Mouse (Mus musculus) heart, embryonic 16.5 days (tissue): Measurements from ENCODE around the gene Aff3. TPM values are rescaled to one million over a fixed set of nuclear protein-coding genes. Genes with fewer than 3 reads are reported as not detected.
A peak's percentile ranks its signal among the peaks of the same experiment; 100 is the strongest.

ENCODE experiments used
- ATAC-seq: fragments of 200-750 bp; cut with Nextera tagmentation; replicated peaks from 2 replicates; pipeline ENCODE4 v1.8.0; 2017; ENCODE audit warnings: moderate number of reproducible peaks; ENCODE audit not compliant: insufficient read depth, low FRiP score; ENCODE audit errors: extremely low read depth
- H3K27ac ChIP-seq: fragments of 300-500 bp; sonication (generic); 2 replicates; pipeline ENCODE4 v1.5.1; 2014; ENCODE audit warnings: mild to moderate bottlenecking, low read length, control low read depth, moderate library complexity
- H3K27me3 ChIP-seq: fragments of 300-500 bp; sonication (generic); 2 replicates; pipeline ENCODE4 v1.6.1; 2014; ENCODE audit warnings: low read length, mixed read lengths; ENCODE audit not compliant: control insufficient read depth, insufficient read depth
- H3K36me3 ChIP-seq: fragments of 300-500 bp; sonication (generic); 2 replicates; pipeline ENCODE4 v1.6.1; 2014; ENCODE audit not compliant: control insufficient read depth, insufficient read depth
- H3K4me1 ChIP-seq: fragments of 300-500 bp; sonication (generic); 2 replicates; pipeline ENCODE4 v1.6.1; 2014; ENCODE audit warnings: low read length, mixed read lengths; ENCODE audit not compliant: control insufficient read depth, insufficient read depth
- H3K4me2 ChIP-seq: fragments of 300-500 bp; sonication (generic); 2 replicates; pipeline ENCODE4 v1.6.1; 2014; ENCODE audit warnings: low read depth, mild to moderate bottlenecking, control low read depth, low read length
- H3K4me3 ChIP-seq: fragments of 300-500 bp; sonication (generic); 2 replicates; pipeline ENCODE4 v1.5.1; 2014; ENCODE audit warnings: mild to moderate bottlenecking, control low read depth, low read length
- H3K9ac ChIP-seq: fragments of 300-500 bp; sonication (generic); 2 replicates; pipeline ENCODE4 v1.6.1; 2014; ENCODE audit warnings: low read length, control low read depth
- H3K9me3 ChIP-seq: fragments of 300-500 bp; sonication (generic); replicated peaks from 2 replicates; pipeline ENCODE4 v1.6.1; 2016; ENCODE audit warnings: low read length; ENCODE audit not compliant: control insufficient read depth
- WGBS: fragments of 180-500 bp; shearing (Covaris S2); extraction: QIAGEN DNeasy Blood & Tissue Kit; methylation state at CpG from one replicate; pipeline ENCODE4 v1.1.7; 2014; 5-methylcytosine and 5-hydroxymethylcytosine counted together
- polyA plus RNA-seq: library from polyadenylated mRNA; unstranded; fragments of >200 nt; fragmentation: Nextera tagmentation; extraction: Ambion mirVana; gene quantifications from 2 replicates; pipeline ENCODE4 v1.2.1, GENCODE M21; 2015

Aff3 gene
- polyA plus RNA-seq, 1 experiment from 2014 or later, result 2.2 TPM

DNA sequence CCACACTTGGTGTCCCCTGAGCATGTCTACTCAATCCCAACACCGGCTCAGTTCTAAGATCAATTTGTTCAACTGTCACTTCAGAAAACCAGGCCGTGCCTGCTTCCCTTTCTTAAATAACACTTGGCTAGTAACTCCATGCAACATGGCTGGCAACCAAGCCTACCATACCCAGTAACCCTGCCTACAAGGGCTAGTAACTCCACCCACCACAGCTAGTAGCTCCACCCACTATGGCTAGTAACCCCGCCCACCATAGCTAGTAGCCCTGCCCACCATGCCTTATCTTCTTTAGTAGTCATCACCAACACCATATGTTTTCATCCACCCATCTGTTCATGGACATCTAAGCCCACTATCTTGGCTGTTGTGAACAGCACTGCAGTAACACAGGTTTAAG lies 302.5 kb downstream of the Aff3 start:
- WGBS, result 88% methylated on average over 3 of the region's 3 CpGs
- no peak for ATAC-seq
- no peak overlapping the region for H3K4me2 ChIP-seq
- no peak overlapping the region for H3K9ac ChIP-seq
- H3K36me3 ChIP-seq, result no peaks in the 10 kb centered on the region
- H3K27me3 ChIP-seq, result no peaks in the 10 kb centered on the region
- no peak overlapping the region for H3K27ac ChIP-seq
- no peaks in the 10 kb centered on the region for H3K9me3 ChIP-seq
- H3K4me1 ChIP-seq, result peaks cover 3% of the 10 kb centered on the region
- H3K4me3 ChIP-seq, result no peak overlapping the region

GRCm38 (mm10) chr1:38358797-38359349 lies 305.9 kb downstream of the Aff3 start:
- H3K4me3 ChIP-seq, result no peak overlapping the region
- H3K27ac ChIP-seq, result 0 out of 2 replicates have a peak overlapping the region, but pooled peaks have one; percentile 4
- H3K4me2 ChIP-seq, result no peak overlapping the region
- ATAC-seq, result no peak
- H3K9me3 ChIP-seq, result no peaks in the 10 kb centered on the region
- WGBS, result 80% methylated on average over 26 of the region's 26 CpGs
- no peaks in the 10 kb centered on the region; the same call in none of the 2 replicates for H3K4me1 ChIP-seq
- H3K27me3 ChIP-seq, result no peaks in the 10 kb centered on the region
- no peaks in the 10 kb centered on the region for H3K36me3 ChIP-seq
- H3K9ac ChIP-seq, result no peak overlapping the region

DNA sequence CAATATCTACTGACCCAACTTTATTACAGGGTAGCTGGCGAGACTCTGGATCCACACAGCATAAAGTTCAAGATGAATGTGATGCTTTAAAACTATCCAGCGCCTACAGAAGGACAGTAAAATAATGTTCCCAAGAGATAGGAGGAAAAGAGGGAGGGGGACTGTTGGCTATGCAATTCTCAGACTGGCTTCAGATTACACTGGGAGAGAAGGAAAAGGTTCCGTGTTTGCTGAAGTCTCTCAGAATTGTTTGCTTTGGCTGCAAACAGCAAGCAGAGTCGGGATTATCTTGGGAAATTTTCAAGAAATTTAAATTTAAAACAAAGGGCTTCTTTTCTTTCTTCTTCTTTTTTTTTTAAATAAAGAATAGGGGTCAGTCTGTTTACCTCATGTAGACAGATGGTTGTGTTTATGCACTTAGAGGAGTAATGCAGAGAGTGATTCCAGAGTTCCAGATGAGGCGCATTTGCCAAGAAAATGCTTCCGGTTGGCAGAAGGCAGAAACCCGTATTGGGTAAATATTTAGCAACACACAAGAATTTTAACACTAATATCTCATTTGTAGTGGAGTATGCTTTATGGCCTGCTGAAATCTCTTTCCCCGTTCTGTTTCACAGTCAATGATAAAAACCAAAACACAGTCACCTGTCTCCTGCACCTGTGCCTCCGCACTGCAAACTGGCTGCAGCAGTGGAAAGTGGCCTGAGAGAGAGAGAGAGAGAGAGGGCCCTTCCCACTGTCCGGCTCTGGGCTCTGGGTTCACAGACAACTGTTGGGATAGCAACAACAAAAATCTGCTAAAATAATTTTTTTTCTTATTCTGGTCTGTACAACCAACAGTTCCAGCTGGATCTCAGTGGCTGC lies 306.6 kb downstream of the Aff3 start:
- Histone ChIP-seq H3K9ac (no peak overlapping the region), H3K36me3 (no peaks in the 10 kb centered on the region), H3K4me3 (no peak overlapping the region), H3K4me1 (no peaks in the 10 kb centered on the region; the same call in 1 of the 2 replicates), H3K27me3 (no peaks in the 10 kb centered on the region), H3K4me2 (no peak overlapping the region), H3K9me3 (no peaks in the 10 kb centered on the region), H3K27ac (peak overlapping the region; percentile 4; the same call in 1 of the 2 replicates)
- ATAC-seq, result no peak
- whole genome bisulfite sequencing, result 55% methylated on average over 10 of the region's 10 CpGs

- no peak overlapping the region for H3K9ac ChIP-seq
- H3K4me1 ChIP-seq, result no peaks in the 10 kb centered on the region; the same call in 1 of the 2 replicates
- H3K4me2 ChIP-seq, result no peak overlapping the region
- H3K27ac ChIP-seq, result no peak overlapping the region
- 88% methylated on average over 4 of the region's 4 CpGs for WGBS
- no peaks in the 10 kb centered on the region for H3K27me3 ChIP-seq
- H3K36me3 ChIP-seq, result no peaks in the 10 kb centered on the region
- no peak overlapping the region for H3K4me3 ChIP-seq
- no peaks in the 10 kb centered on the region for H3K9me3 ChIP-seq
- ATAC-seq, result no peak
Measured at GRCm38 (mm10) chr1:38354585-38354984, 310.2 kb downstream of the Aff3 start.

DNA sequence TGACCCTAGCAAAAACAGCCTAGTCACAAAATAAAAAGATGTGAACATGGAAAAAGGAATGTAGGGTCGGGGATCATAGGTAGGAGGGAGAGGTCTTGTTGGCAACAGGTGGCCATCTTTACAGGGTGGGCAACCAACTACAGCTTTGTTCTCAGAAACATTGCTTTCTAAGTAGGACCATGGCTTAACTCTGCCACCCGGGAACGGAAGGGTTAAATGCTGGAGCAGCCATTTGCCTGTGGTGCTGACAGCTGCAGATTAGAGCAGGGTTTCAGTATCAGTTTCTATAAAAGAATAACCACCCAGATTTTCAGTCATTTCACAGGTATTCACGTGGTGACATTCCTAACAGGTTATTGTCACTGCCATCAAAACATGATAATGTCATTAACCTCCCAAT lies 317.4 kb downstream of the Aff3 start:
- Histone ChIP-seq H3K4me3 (no peak overlapping the region), H3K27ac (no peak overlapping the region), H3K4me2 (no peak overlapping the region), H3K36me3 (no peaks in the 10 kb centered on the region), H3K4me1 (0 out of 2 replicates have a peak, but pooled peaks cover 4% of the 10 kb centered on the region), H3K9ac (no peak overlapping the region), H3K27me3 (no peaks in the 10 kb centered on the region), H3K9me3 (no peaks in the 10 kb centered on the region)
- no peak for ATAC-seq
- 68% methylated on average over 4 of the region's 4 CpGs for WGBS

- Histone ChIP-seq H3K36me3 (no peaks in the 10 kb centered on the region), H3K4me2 (no peak overlapping the region), H3K27me3 (no peaks in the 10 kb centered on the region), H3K27ac (no peak overlapping the region), H3K4me1 (peaks cover 3% of the 10 kb centered on the region; the same call in 1 of the 2 replicates), H3K9ac (no peak overlapping the region), H3K9me3 (no peaks in the 10 kb centered on the region), H3K4me3 (no peak overlapping the region)
- no peak for ATAC-seq
- WGBS, result 64% methylated on average over 7 of the region's 7 CpGs
Measured at GRCm38 (mm10) chr1:38334206-38334605, 330.5 kb downstream of the Aff3 start.

- no peak overlapping the region for H3K4me3 ChIP-seq
- no peak for ATAC-seq
- no peak overlapping the region for H3K4me2 ChIP-seq
- 87% methylated on average over 5 of the region's 5 CpGs for WGBS
- no peaks in the 10 kb centered on the region for H3K27me3 ChIP-seq
- H3K27ac ChIP-seq, result no peak overlapping the region
- no peaks in the 10 kb centered on the region for H3K36me3 ChIP-seq
- no peaks in the 10 kb centered on the region for H3K9me3 ChIP-seq
- no peak overlapping the region for H3K9ac ChIP-seq
- peaks cover 3% of the 10 kb centered on the region; the same call in 1 of the 2 replicates for H3K4me1 ChIP-seq
Measured at GRCm38 (mm10) chr1:38332919-38333318, 331.8 kb downstream of the Aff3 start.

DNA sequence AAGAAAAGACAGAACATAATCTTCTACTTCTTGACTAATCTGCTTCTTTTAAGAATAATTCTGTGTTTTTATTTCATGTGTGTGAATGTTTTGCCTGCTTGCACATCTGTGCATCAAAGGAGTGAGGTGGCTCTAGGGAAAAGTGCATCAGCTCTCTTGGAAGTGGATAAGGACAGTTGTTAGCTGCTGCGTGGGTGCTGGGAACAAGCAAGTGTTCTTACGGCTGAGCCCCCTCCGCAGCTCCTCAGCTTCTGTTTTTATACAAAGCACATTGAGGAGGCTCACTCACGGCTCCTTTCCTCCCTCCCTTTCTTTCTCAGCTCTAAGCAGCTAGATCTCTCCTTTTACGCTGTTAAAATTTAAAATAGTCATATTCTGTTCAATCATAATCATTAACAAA lies 340.5 kb downstream of the Aff3 start:
- Histone ChIP-seq H3K9me3 (no peaks in the 10 kb centered on the region), H3K36me3 (no peaks in the 10 kb centered on the region), H3K4me3 (no peak overlapping the region), H3K27ac (no peak overlapping the region), H3K27me3 (no peaks in the 10 kb centered on the region), H3K4me2 (no peak overlapping the region), H3K4me1 (peaks cover 5% of the 10 kb centered on the region), H3K9ac (no peak overlapping the region)
- 78% methylated on average over 5 of the region's 5 CpGs for WGBS
- no peak for ATAC-seq

GRCm38 (mm10) chr1:38321861-38322260 lies 342.9 kb downstream of the Aff3 start:
- H3K27ac ChIP-seq, result no peak overlapping the region
- ATAC-seq, result 0 out of 2 replicates have a peak, but pooled peaks have one; percentile 49
- 50% methylated on average over 8 of the region's 8 CpGs for WGBS
- no peaks in the 10 kb centered on the region for H3K9me3 ChIP-seq
- H3K36me3 ChIP-seq, result no peaks in the 10 kb centered on the region
- H3K4me1 ChIP-seq, result peaks cover 5% of the 10 kb centered on the region
- H3K4me3 ChIP-seq, result no peak overlapping the region
- no peak overlapping the region for H3K9ac ChIP-seq
- no peak overlapping the region; the same call in 1 of the 2 replicates for H3K4me2 ChIP-seq
- H3K27me3 ChIP-seq, result no peaks in the 10 kb centered on the region
